Mouse (Mus musculus) liver, embryonic 14.5 days (tissue): ENCODE results near the gene Ceacam3.

Experiments used
- CTCF ChIP-seq: IDR thresholded peaks from 2 replicates; pipeline ENCODE4 v1.5.1; 2016; ENCODE audit warnings: antibody characterized with exemption, low read depth, control low read depth
- EP300 ChIP-seq: IDR thresholded peaks from 2 replicates; pipeline ENCODE4 v1.6.1; 2016; ENCODE audit warnings: antibody characterized with exemption, low read depth

DNA sequence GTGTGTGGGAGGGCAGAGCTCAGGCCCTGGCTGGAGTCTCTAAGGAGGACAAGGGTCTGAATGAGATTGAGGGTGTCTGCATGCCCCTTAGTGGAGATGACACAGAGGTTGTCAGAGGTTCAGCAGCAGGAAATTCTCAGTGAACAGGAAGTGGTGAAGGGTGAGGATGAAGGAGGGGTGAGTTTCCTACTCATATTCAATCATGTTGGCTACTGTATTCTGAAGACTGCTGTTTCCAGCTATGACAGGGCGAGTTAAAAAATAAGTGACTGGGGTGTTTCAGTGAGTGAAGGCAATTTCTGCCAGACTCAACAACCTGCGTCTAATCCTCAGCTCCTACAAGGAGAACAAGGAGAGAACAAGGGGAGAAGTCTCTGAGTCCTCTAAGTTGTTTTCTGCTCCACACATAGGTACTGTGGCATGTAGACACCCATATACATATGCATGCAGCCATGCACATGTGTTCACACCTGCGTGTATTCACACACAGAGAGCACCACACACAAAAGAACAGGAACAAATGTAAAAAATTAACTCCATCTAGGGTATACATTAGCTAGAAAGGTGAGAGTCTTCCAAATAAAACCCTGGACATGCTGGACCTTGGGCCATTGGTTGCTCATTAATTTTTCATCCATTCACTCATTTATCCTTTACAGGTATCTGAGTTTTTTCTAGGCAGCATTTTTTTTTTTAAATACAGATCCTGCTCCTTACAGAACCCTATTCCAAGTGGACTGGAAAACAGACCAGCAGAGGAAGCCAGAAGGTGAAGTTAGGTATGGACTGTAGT, 7.0 kb downstream of the Ceacam3 start:
- no peak for TF ChIP-seq CTCF
- no peak for TF ChIP-seq EP300
